Mouse (Mus musculus) embryonic facial prominence, embryonic 11.5 days (tissue): ENCODE data around the gene Sla2. TPM values are rescaled to one million over a fixed set of nuclear protein-coding genes. Genes with fewer than 3 reads are reported as not detected.

ENCODE experiments used
- ATAC-seq: fragments of 200-750 bp; cut with Nextera tagmentation; replicated peaks from 2 replicates; pipeline ENCODE4 v1.8.0; 2017; ENCODE audit warnings: low read depth; ENCODE audit not compliant: insufficient number of reproducible peaks, low FRiP score, low TSS enrichment
- DNase-seq: peaks from one replicate; pipeline ENCODE4 v3.0.0-alpha.2; 2015; ENCODE audit warnings: low spot score
- H3K27ac ChIP-seq: fragments of 300-500 bp; sonication (generic); replicated peaks from 2 replicates; pipeline ENCODE4 v1.5.1; 2014; ENCODE audit warnings: mild to moderate bottlenecking, low read depth, low read length, control low read depth
- H3K27me3 ChIP-seq: fragments of 300-500 bp; sonication (generic); 2 replicates; pipeline ENCODE4 v1.6.1; 2014; ENCODE audit warnings: mild to moderate bottlenecking, low read length, moderate library complexity, mixed read lengths; ENCODE audit not compliant: control insufficient read depth, insufficient read depth
- H3K36me3 ChIP-seq: fragments of 300-500 bp; sonication (generic); replicated peaks from 2 replicates; pipeline ENCODE4 v1.6.1; 2014; ENCODE audit warnings: low read depth, mild to moderate bottlenecking, low read length, moderate library complexity, mixed read lengths; ENCODE audit not compliant: control insufficient read depth, insufficient read depth
- H3K4me1 ChIP-seq: fragments of 300-500 bp; sonication (generic); 2 replicates; pipeline ENCODE4 v1.6.1; 2014; ENCODE audit warnings: low read length, mixed read lengths; ENCODE audit not compliant: control insufficient read depth, insufficient read depth
- H3K4me2 ChIP-seq: fragments of 300-500 bp; sonication (generic); 2 replicates; pipeline ENCODE4 v1.6.1; 2014; ENCODE audit warnings: low read depth, mild to moderate bottlenecking, control low read depth, low read length, moderate library complexity
- H3K4me3 ChIP-seq: fragments of 300-500 bp; sonication (generic); 2 replicates; pipeline ENCODE4 v1.5.1; 2014; ENCODE audit warnings: low read depth, low read length, control low read depth
- H3K9ac ChIP-seq: fragments of 300-500 bp; sonication (generic); replicated peaks from 2 replicates; pipeline ENCODE4 v1.6.1; 2014; ENCODE audit warnings: mild to moderate bottlenecking, control low read depth, low read length
- H3K9me3 ChIP-seq: fragments of 300-500 bp; sonication (generic); replicated peaks from 2 replicates; pipeline ENCODE4 v1.6.1; 2016; ENCODE audit warnings: mild to moderate bottlenecking, low read length, inconsistent platforms, mixed read lengths; ENCODE audit not compliant: control insufficient read depth
- WGBS: fragments of 180-500 bp; shearing (Covaris S2); extraction: QIAGEN DNeasy Blood & Tissue Kit; methylation state at CpG from one replicate; pipeline ENCODE4 v1.1.7; 2014; 5-methylcytosine and 5-hydroxymethylcytosine counted together
- polyA plus RNA-seq: library from polyadenylated mRNA; unstranded; fragments of >200 nt; fragmentation: Nextera tagmentation; extraction: Ambion mirVana; gene quantifications from 2 replicates; pipeline ENCODE4 v1.2.1, GENCODE M21; 2014

Sla2 gene
- polyA plus RNA-seq, result 0.46 and 0.48 TPM in 2 replicates

GRCm38 (mm10) chr2:156887017-156887416 lies at the start of gene Sla2:
Sla2 (minus strand) TSS chr2:156887192.
- no peak for DNase-seq
- H3K4me2 ChIP-seq, result no peak within 1 kb of the TSS
- 72% methylated on average over 6 of the region's 6 CpGs for WGBS
- H3K9ac ChIP-seq, result no peak within 1 kb of the TSS
- no peaks in the 10 kb centered on the region for H3K4me1 ChIP-seq
- H3K36me3 ChIP-seq, result no peaks in the 10 kb centered on the region
- ATAC-seq, result no peak
- no peaks in the 10 kb centered on the region for H3K9me3 ChIP-seq
- no peak within 1 kb of the TSS for H3K27ac ChIP-seq
- H3K4me3 ChIP-seq, result no peak within 1 kb of the TSS
- no peaks in the 10 kb centered on the region for H3K27me3 ChIP-seq

- Histone ChIP-seq H3K4me3 (no peak overlapping the region), H3K27ac (no peak overlapping the region), H3K4me1 (no peaks in the 10 kb centered on the region), H3K27me3 (no peaks in the 10 kb centered on the region), H3K9me3 (no peaks in the 10 kb centered on the region), H3K36me3 (no peaks in the 10 kb centered on the region), H3K4me2 (no peak overlapping the region), H3K9ac (no peak overlapping the region)
- no peak for DNase-seq
- 79% methylated on average over 6 of the region's 6 CpGs for WGBS
- no peak for ATAC-seq
Observed at GRCm38 (mm10) chr2:156935005-156935404, 48.0 kb upstream of the Sla2 start.

GRCm38 (mm10) chr2:156933426-156933825 lies 46.4 kb upstream of the Sla2 start:
- Histone ChIP-seq H3K36me3 (no peaks in the 10 kb centered on the region), H3K4me2 (no peak overlapping the region), H3K27ac (no peak overlapping the region), H3K9me3 (no peaks in the 10 kb centered on the region), H3K27me3 (no peaks in the 10 kb centered on the region), H3K9ac (no peak overlapping the region), H3K4me1 (no peaks in the 10 kb centered on the region), H3K4me3 (no peak overlapping the region)
- 84% methylated on average over 1 of the region's 1 CpGs for WGBS
- ATAC-seq (no peak), DNase-seq (no peak)

GRCm38 (mm10) chr2:156931421-156931820 lies 44.4 kb upstream of the Sla2 start:
- Histone ChIP-seq H3K4me3 (no peak overlapping the region), H3K9ac (no peak overlapping the region), H3K27me3 (no peaks in the 10 kb centered on the region), H3K36me3 (no peaks in the 10 kb centered on the region), H3K27ac (no peak overlapping the region), H3K9me3 (no peaks in the 10 kb centered on the region), H3K4me2 (no peak overlapping the region), H3K4me1 (no peaks in the 10 kb centered on the region)
- 89% methylated on average over 2 of the region's 2 CpGs for WGBS
- DNase-seq (no peak), ATAC-seq (no peak)

- no peak for ATAC-seq
- Histone ChIP-seq H3K27ac (no peak overlapping the region), H3K4me1 (no peaks in the 10 kb centered on the region), H3K4me3 (no peak overlapping the region), H3K9ac (no peak overlapping the region), H3K27me3 (no peaks in the 10 kb centered on the region), H3K4me2 (no peak overlapping the region), H3K9me3 (no peaks in the 10 kb centered on the region), H3K36me3 (no peaks in the 10 kb centered on the region)
- no peak for DNase-seq
- WGBS, result 94% methylated on average over 6 of the region's 6 CpGs
Observed at GRCm38 (mm10) chr2:156930549-156930948, 43.6 kb upstream of the Sla2 start.

- H3K9ac ChIP-seq, result no peak overlapping the region
- no peaks in the 10 kb centered on the region for H3K9me3 ChIP-seq
- no peaks in the 10 kb centered on the region for H3K4me1 ChIP-seq
- ATAC-seq, result no peak
- no peaks in the 10 kb centered on the region for H3K36me3 ChIP-seq
- no peak overlapping the region for H3K4me3 ChIP-seq
- H3K27me3 ChIP-seq, result no peaks in the 10 kb centered on the region
- WGBS, result 61% methylated on average over 11 of the region's 11 CpGs
- no peak overlapping the region for H3K27ac ChIP-seq
- DNase-seq, result no peak
- H3K4me2 ChIP-seq, result no peak overlapping the region
Observed at GRCm38 (mm10) chr2:156929519-156930120, 42.6 kb upstream of the Sla2 start.

GRCm38 (mm10) chr2:156928606-156929005 lies 41.6 kb upstream of the Sla2 start:
- WGBS, result 92% methylated on average over 6 of the region's 6 CpGs

GRCm38 (mm10) chr2:156927663-156928062 lies 40.7 kb upstream of the Sla2 start:
- Histone ChIP-seq H3K36me3 (no peaks in the 10 kb centered on the region), H3K4me3 (no peak overlapping the region), H3K9ac (no peak overlapping the region), H3K4me1 (no peaks in the 10 kb centered on the region), H3K27ac (no peak overlapping the region), H3K9me3 (no peaks in the 10 kb centered on the region), H3K4me2 (no peak overlapping the region), H3K27me3 (no peaks in the 10 kb centered on the region)
- ATAC-seq (no peak), DNase-seq (no peak)
- 85% methylated on average over 6 of the region's 6 CpGs for WGBS

More at GRCm38 (mm10) chr2:156928606-156929005, 41.6 kb upstream of the Sla2 start:
- Histone ChIP-seq H3K4me3 (no peak overlapping the region), H3K27ac (no peak overlapping the region), H3K4me2 (no peak overlapping the region), H3K9me3 (no peaks in the 10 kb centered on the region), H3K27me3 (no peaks in the 10 kb centered on the region), H3K9ac (no peak overlapping the region), H3K4me1 (no peaks in the 10 kb centered on the region), H3K36me3 (no peaks in the 10 kb centered on the region)
- DNase-seq (no peak), ATAC-seq (no peak)
